Comparison of ENCODE assay signal across 18 mouse cellular contexts in genomic region chr6:50326192-50326591, GRCm38 (mm10).
DNase-seq lines count a peak whose midpoint lies in the region; ATAC-seq lines count a peak whose summit lies in the region.
"Had no signal": no experiment of that assay in that cellular context is flagged by ENCODE, and none has a peak within 500 bp of the region (broad histone marks: within the 10 kb centered on the region; RNA-seq: fewer than 3 reads in every experiment).

No protein-coding gene starts in this region.

- peak overlapping the region; percentile 70 for H3K27ac ChIP-seq in heart, embryonic 15.5 days
- no peak overlapping the region for H3K27ac ChIP-seq in heart, embryonic 11.5 days (ENCODE audit: low read depth, low read length)
- H3K27ac ChIP-seq: embryonic facial prominence, embryonic 10.5 days; forebrain, embryonic 13.5 days; hindbrain, embryonic 13.5 days had no signal

- 80% methylated on average over 4 of the region's 4 CpGs for WGBS in heart, embryonic 15.5 days
- 77% methylated on average over 4 of the region's 4 CpGs for WGBS in heart, embryonic 11.5 days (ENCODE audit: insufficient replicate concordance)

- peak; percentile 40 for DNase-seq in CD4-positive, CD25-positive, alpha-beta regulatory T cell, adult 2 months (ENCODE audit: low read depth, low spot score)
- DNase-seq in right cerebral cortex, postnatal 10 days (ENCODE audit: low spot score in 2 of 2) = no peak
- DNase-seq: adrenal gland, adult 2 months; adrenal gland, postnatal 36 days; cerebellum, adult 2 months; cerebellum, postnatal 10 days; forebrain, postnatal 0 days; gastrocnemius, postnatal 14 days; kidney, adult 11 months; kidney, adult 9 months had no signal

- peaks cover 6% of the 10 kb centered on the region; the same call in 1 of the 2 replicates for H3K36me3 ChIP-seq in heart, embryonic 15.5 days
- H3K36me3 ChIP-seq in heart, embryonic 11.5 days (ENCODE audit: control insufficient read depth, insufficient read depth, low read length) = peaks cover 4% of the 10 kb centered on the region
- H3K36me3 ChIP-seq: hindbrain, embryonic 13.5 days had no signal

- peaks cover 26% of the 10 kb centered on the region for H3K4me1 ChIP-seq in heart, embryonic 15.5 days (replicated peaks)
- peaks cover 16% of the 10 kb centered on the region for H3K4me1 ChIP-seq in heart, embryonic 11.5 days (ENCODE audit: control insufficient read depth, insufficient read depth, low read length)
- H3K4me1 ChIP-seq: forebrain, embryonic 13.5 days had no signal

- no peaks in the 10 kb centered on the region for H3K27me3 ChIP-seq in heart, embryonic 15.5 days
- H3K27me3 ChIP-seq in heart, embryonic 11.5 days (ENCODE audit: control insufficient read depth, insufficient read depth, low read length) = no peaks in the 10 kb centered on the region
- H3K27me3 ChIP-seq: forebrain, embryonic 13.5 days; hindbrain, embryonic 13.5 days; Patski had no signal

- no peak overlapping the region for H3K9ac ChIP-seq in heart, embryonic 15.5 days
- no peak overlapping the region for H3K9ac ChIP-seq in heart, embryonic 11.5 days (ENCODE audit: low read depth, low read length)
- H3K9ac ChIP-seq: forebrain, embryonic 13.5 days; forebrain, postnatal 0 days; hindbrain, embryonic 13.5 days had no signal

- no peaks in the 10 kb centered on the region for H3K9me3 ChIP-seq in heart, embryonic 15.5 days (replicated peaks)
- H3K9me3 ChIP-seq in heart, embryonic 11.5 days (replicated peaks; ENCODE audit: control insufficient read depth, low read length) = no peaks in the 10 kb centered on the region
- H3K9me3 ChIP-seq: embryonic facial prominence, embryonic 10.5 days; forebrain, embryonic 13.5 days; hindbrain, embryonic 13.5 days had no signal

- no peak overlapping the region for H3K4me3 ChIP-seq in heart, embryonic 15.5 days
- H3K4me3 ChIP-seq in heart, embryonic 11.5 days (ENCODE audit: low read depth, low read length) = no peak overlapping the region
- H3K4me3 ChIP-seq: embryonic facial prominence, embryonic 10.5 days; forebrain, embryonic 13.5 days; hindbrain, embryonic 13.5 days had no signal

- ATAC-seq in heart, embryonic 15.5 days (replicated peaks; ENCODE audit: insufficient number of reproducible peaks, insufficient read depth, low FRiP score, low read depth) = no peak
- ATAC-seq in heart, embryonic 11.5 days (replicated peaks; ENCODE audit: insufficient number of reproducible peaks, low FRiP score, low TSS enrichment) = no peak
- ATAC-seq in CD4-positive, CD25-positive, alpha-beta regulatory T cell, adult 4 months = peak; percentile 55
- peak; percentile 27 for ATAC-seq in inflammation-experienced regulatory T-cells, adult 6 months
- ATAC-seq: forebrain, embryonic 13.5 days; forebrain, postnatal 0 days; Patski had no signal

- H3K4me2 ChIP-seq in heart, embryonic 15.5 days = no peak overlapping the region
- no peak overlapping the region for H3K4me2 ChIP-seq in heart, embryonic 11.5 days
- H3K4me2 ChIP-seq: forebrain, embryonic 13.5 days; hindbrain, embryonic 13.5 days had no signal

Comparison
In these comparisons a context has a peak if more than half of its experiments do, and no peak if none do; other contexts are left out.
1. ATAC-seq: peak in CD4-positive, CD25-positive, alpha-beta regulatory T cell, adult 4 months (single experiment) and inflammation-experienced regulatory T-cells, adult 6 months (single experiment); none in heart, embryonic 15.5 days (single experiment) and heart, embryonic 11.5 days (single experiment).